Mouse (Mus musculus) adrenal gland, postnatal 4 days (tissue): ENCODE measurements at regions not wholly inside any gene's neighbourhood (a gene's known extent, or its start where the extent isn't known, plus 50 kb on each side); places are given as distances from the start of the nearest gene placed in this dataset.

ENCODE experiments used
- DNase-seq, 2 experiments: peaks; one replicate each; pipeline ENCODE4 v3.0.0; 2021 to 2022; ENCODE audit warnings: low spot score in 2 of 2, mixed read lengths in 2 of 2

DNA sequence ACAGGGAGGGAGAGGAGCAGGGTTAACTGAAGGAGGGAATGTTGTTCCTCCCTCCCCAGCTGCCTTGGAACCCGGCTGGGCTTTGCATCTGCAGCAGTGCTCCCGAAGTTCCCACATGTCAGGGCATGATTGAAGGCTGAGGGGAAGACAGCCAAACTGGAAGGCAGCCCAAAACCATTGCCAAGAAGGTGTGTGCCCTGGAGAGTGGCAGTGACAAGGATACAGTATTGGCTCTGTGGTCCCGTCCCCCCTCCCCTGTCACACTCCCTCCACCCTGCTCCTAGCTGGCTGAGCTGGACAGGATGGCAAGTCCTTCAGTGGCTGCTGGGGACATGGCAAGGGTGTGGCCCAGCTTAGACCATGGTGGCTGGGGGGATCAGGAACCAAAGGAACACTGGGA, 79.1 kb downstream of the Cyp26b1 start:
- no peak for DNase-seq

DNA sequence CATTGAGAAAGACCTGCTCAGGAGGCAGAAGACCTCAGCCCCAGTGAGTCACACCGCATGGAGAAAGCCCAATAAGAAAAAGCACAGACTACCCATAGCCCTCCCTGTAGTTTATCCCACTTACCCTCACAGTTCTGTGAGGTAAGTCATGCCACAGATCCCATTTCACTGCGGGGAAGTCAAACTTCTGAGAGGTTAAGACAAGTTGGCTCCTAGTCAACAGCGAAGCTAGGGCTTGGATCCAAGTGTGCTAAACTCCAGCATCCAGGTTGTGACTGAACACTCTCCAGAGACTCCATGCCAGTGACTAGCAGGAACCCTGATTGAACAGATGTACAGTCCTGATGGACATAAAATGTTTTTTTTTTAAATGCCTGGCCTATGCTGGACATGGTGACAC, 85.1 kb downstream of the Cyp26b1 start:
- no peak for DNase-seq

- DNase-seq, result no peak
Measured at GRCm38 (mm10) chr6:84506675-84507074, 87.0 kb downstream of the Cyp26b1 start.

DNA sequence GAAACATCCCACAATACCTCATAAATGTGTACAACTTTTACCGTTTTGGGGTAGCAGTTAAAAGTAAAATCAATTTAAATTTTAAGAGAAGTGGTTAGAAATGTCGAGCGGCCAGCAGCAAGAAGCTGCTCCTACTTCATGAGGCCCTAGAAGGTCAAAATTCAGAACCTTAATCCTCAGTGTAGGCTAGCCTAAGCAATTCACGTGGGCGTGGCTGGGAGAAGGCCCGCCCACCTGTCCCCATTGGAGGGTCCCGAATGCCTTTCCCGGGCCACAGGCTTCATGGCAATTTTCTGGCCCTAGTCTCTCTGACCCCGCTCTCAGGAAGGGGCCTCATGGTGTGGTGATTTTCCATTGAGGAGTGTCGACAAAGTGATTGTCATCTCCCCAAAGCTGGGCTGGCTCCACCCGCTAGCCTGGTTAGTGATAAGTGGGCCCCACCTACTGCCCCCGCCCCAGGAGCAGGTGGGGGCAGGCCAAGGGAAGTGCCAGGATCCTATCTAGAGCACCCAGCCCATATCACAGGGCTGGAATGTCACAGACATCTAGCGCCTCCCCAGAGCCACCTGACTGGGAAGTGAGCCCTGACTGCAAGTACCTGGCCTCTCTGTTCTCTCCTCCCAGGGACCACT, 93.3 kb downstream of the Cyp26b1 start:
- DNase-seq, result no peak

GRCm38 (mm10) chr6:84498076-84498475, 95.6 kb downstream of the Cyp26b1 start:
- DNase-seq, result no peak

DNA sequence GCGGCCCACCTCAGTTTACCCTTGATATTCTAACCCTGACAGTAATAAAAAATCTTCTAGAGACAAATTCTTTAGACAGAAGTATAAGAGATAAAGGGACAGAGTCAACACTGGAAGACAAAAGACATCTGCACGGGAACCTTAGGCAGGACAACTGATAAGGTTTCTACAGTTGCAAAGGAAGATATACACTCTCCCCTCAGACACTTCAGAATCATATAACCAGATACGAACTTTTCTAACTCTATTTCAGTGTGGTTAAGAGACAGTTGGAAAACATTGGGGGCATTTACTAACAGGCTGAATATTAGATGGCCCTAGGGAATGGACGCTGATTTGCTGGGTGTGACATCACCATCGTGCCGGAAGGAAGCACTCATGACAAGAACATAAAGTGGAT, 100.0 kb downstream of the Cyp26b1 start:
- DNase-seq, result no peak

- no peak for DNase-seq
Measured at GRCm38 (mm10) chr6:84493169-84493568, 100.5 kb downstream of the Cyp26b1 start.

DNA sequence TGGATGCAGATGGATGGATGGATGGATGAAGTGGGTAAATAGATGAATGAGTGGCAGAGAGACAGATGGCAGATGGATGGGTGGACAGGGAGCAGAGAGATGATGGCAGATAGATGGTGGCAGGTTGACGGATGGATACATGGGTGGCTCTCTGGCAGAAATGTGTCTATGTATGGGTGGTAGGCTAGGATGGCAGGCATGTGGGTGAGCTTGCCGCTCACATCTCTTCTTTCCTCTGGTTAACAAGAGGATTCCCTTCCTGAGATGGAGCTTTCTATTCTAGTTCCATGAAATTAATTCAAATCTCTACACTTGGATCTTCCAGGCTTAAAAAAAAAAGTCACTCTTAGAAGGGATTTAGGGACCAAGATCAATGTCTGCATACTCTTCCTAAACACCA, 101.1 kb downstream of the Cyp26b1 start:
- DNase-seq, result no peak

GRCm38 (mm10) chr6:84491106-84491505, 102.6 kb downstream of the Cyp26b1 start:
- DNase-seq, result no peak

- no peak for DNase-seq
Measured at GRCm38 (mm10) chr6:84481205-84481604, 112.5 kb downstream of the Cyp26b1 start.

GRCm38 (mm10) chr6:84477072-84477471, 116.6 kb downstream of the Cyp26b1 start:
- DNase-seq, result no peak

- no peak for DNase-seq
Measured at GRCm38 (mm10) chr6:84476466-84476865, 117.2 kb downstream of the Cyp26b1 start.

- DNase-seq, result no peak
Measured at GRCm38 (mm10) chr6:84474835-84475234, 118.9 kb downstream of the Cyp26b1 start.

- no peak for DNase-seq
Measured at GRCm38 (mm10) chr6:84473171-84473570, 120.5 kb downstream of the Cyp26b1 start.

DNA sequence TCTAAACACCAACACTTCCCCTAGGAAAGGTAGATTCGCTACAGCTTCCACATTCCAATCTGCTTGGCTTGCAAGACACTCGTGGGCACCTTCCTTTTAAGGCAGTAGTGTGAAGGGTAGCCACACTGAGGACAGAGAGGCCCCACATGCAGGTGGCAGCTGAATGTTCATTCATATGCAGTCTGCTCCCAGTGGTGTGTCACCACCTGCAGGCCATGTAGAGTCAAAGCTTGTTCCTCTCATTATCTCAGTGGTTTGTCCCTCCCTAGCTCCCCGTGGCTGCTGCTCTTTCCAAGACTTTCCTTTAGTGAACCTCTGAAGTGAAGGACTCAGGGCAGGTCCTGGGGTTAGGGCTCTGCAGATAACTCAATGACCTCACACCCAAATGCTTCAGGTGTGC, 121.4 kb downstream of the Cyp26b1 start:
- DNase-seq, result no peak

DNA sequence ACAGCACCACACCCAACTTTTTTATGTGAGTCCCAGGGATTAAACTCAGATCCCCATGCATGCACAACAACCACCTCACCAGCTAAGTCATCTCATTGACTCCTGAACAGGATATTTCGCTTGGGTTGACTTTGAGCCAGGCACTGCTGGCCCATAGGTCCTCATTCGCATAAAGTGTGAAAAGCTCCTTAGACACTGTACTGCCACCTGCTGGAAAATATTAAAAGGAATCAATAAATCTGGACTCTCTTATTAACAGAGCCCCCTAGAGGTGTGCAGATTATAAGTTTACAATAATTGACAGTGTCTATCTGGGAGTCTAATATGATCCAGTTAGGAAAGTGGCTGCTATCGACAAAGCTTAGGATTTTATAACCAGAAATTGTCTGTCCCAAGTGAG, 126.4 kb downstream of the Cyp26b1 start:
- no peak for DNase-seq

GRCm38 (mm10) chr6:84466223-84466622, 127.5 kb downstream of the Cyp26b1 start:
- DNase-seq, result no peak

GRCm38 (mm10) chr6:84465596-84465995, 128.1 kb downstream of the Cyp26b1 start:
- DNase-seq, result no peak

GRCm38 (mm10) chr6:84463592-84464367, 129.9 kb downstream of the Cyp26b1 start:
- no peak for DNase-seq

DNA sequence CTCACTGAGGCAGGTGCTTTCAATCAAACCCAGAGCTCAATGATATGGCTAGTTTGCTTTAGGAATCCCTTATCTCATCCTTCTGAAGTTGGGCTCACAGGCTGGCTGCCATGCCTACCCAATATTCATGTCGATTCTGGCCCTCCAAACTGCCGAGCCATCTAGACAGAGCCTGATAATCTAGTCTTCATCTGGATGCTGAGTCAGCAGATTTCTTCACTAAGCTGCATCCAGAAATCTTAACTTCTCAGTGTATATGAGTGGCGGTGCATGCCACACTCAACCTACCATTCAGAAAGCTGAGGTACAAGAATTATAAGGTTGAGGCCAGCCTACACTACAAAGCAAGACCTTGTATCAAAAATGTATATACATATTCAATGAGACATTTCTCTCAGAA, 136.9 kb downstream of the Cyp26b1 start:
- DNase-seq, result no peak

DNA sequence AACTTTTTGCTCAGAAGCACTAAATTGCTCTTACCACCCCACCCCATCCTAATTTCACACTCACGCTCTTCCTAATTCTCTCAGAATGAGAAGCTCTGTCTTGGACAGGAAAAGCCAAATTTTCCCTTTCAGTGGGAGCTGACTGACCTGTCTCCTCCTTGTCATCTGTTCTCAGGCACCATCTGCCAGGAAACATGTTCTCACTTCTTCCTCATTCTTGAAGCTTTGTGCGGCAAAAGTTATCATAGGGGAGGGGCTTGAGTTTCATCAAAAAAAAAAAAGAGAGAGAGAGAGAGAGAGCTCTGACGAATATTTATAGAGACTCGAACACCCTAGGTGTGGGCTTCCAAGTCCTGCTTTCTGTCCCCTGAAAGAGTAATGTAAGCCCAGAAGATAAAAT, 148.6 kb downstream of the Cyp26b1 start:
- no peak for DNase-seq

DNA sequence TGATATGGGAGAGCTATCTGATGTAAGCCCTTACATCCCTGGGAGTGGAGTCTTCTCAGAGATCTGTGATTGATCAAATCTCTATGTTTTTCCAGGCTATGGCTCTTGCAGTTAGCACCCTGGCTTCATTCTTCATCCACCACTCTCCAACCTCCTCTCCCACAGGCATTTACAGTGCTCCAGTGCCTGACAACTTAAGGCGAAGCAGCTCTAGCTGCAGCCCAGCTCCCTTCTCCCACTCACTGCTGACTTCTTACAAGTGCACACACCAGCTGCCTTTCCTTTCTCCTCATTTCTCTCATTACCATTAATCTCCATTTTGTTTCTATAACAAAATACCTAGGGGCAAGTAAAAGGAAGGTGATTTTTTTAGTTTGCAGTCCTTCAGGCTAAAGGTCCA, 151.0 kb downstream of the Cyp26b1 start:
- no peak for DNase-seq
